Mouse (Mus musculus) lung, postnatal 25 days (tissue): ENCODE measurements around the gene Syp.

Experiments used
- DNase-seq: peaks from one replicate; pipeline ENCODE4 v3.0.0; 2022; ENCODE audit warnings: low spot score

Gene Syp

GRCm38 (mm10) chrX:7638401-7639091 lies at the start of gene Syp:
Gene Syp (plus strand): TSS chrX:7638471.
- peak; percentile 55 for DNase-seq

- DNase-seq, result no peak
These were observed 42.9 kb upstream of the Syp start for GRCm38 (mm10) chrX:7595371-7595770.

DNA sequence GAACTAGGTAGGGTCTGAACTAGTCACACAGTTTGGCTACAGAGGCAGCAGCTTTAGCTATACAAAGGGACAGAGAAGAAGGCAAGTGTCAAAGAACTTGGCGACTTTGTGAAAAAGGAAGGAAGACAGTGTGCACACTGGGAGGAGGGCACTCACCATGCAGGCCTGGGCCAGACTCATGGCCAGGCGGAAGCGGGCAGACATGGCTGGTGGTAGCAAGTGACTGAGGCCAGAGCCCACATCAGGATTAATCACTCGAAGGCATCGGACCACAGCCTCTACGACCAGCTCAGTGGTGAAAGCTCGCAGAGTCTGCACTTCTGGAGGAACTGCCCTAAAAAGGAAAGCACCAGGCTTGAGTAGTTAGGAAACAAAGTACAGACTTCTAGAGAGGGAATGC lies 34.3 kb upstream of the Syp start:
- no peak for DNase-seq

- DNase-seq, result peak; percentile 90
These were observed 33.2 kb upstream of the Syp start, which contains the start of gene Ccdc22 for GRCm38 (mm10) chrX:7604879-7605574. Gene Ccdc22 (minus strand): TSS chrX:7605517.

- DNase-seq, result no peak
These were observed 32.7 kb upstream of the Syp start for GRCm38 (mm10) chrX:7605575-7605941.

DNA sequence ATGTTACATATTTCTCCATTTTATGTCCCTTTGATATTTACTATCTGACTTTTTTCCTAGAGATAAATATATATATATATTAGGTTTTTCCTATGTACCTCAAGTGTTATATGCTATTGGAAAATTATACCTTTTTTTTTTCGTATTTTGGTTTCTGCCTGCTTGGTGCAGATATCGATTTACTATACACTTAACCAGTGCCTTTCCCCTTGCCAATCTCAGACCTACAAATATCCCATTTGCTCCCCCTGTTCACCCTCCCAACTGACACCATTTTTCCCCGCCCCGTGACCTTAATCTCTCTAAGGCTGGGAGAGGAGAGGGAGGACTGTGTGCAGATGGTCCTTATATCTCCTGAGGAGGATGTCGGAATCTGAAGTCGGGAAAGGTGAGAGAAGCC lies 31.5 kb upstream of the Syp start, which contains the start of gene Cacna1f:
Gene Cacna1f, plus strand, starts transcription at position 301 of the 400 bp plus-strand sequence.
- no peak for DNase-seq

DNA sequence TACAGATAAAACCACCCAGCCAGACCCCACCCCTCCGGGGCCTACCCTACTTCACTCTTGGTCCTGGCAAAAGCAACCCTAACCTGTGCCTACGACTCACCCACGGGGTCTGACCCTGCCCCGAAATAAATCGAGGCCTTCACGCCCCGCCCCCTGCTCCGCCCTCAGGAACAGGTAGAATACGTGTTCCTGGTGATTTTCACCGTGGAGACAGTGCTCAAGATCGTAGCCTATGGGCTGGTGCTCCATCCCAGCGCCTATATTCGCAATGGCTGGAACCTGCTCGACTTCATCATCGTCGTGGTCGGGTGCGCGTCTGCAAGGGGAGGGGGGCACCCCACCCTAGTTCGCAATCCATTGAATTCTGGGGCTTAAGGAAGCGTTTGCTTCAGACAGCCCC lies 28.2 kb upstream of the Syp start:
- DNase-seq, result no peak

- DNase-seq, result no peak
These were observed 27.6 kb upstream of the Syp start for GRCm38 (mm10) chrX:7610536-7611258.

DNA sequence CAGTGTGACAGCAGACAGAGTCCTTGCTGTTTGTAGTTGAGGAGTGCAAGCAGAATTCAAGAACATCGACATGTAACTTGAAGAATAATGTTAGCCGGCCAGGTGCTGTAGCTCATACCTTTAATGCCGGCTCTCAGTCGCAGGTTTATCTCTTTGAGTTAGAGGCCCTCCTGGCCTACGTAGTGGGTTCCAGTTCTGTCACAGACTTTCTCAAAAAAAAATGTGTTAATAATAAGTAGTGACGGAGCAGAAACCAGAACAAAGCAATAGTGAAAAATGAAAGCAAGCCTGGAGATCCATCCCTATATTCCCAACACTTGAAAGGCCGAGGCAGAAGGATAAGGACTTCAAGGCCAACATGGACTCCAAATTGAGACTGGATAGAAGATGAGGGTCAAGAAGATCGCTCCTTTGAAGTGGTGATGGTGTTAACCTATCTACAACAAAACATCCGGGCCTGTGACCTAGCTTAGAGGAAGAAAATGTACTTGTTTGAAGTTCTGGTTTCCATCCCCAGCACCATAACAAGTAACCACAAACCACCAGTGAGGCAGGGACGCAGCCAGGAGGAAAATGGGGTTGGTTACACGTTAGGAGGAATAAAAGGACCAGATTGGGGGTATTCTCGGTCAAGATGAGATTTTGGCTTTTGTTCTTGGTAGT lies 20.3 kb upstream of the Syp start:
- no peak for DNase-seq

- no peak for DNase-seq
These were observed 5.7 kb upstream of the Syp start for GRCm38 (mm10) chrX:7632560-7632959.

DNA sequence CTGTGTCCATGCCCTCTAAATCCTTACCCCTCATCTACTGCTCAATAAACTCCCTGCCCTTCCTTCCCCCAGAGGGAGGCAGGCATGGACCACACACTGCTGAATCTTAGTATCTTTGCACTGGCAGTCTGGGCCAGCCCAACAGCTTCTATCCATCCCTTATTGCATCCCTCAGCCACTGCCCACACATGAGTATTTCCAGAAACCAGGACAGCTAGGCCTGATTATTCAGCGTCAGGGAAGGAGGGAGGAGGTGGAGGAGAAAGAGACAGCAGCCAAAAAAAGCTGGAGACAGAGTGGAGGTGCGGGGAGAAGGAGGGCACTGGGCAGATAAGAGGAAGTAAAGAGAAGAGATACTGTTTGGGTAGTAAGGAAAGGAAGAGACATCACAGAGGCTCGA lies 3.2 kb upstream of the Syp start:
- no peak for DNase-seq

DNA sequence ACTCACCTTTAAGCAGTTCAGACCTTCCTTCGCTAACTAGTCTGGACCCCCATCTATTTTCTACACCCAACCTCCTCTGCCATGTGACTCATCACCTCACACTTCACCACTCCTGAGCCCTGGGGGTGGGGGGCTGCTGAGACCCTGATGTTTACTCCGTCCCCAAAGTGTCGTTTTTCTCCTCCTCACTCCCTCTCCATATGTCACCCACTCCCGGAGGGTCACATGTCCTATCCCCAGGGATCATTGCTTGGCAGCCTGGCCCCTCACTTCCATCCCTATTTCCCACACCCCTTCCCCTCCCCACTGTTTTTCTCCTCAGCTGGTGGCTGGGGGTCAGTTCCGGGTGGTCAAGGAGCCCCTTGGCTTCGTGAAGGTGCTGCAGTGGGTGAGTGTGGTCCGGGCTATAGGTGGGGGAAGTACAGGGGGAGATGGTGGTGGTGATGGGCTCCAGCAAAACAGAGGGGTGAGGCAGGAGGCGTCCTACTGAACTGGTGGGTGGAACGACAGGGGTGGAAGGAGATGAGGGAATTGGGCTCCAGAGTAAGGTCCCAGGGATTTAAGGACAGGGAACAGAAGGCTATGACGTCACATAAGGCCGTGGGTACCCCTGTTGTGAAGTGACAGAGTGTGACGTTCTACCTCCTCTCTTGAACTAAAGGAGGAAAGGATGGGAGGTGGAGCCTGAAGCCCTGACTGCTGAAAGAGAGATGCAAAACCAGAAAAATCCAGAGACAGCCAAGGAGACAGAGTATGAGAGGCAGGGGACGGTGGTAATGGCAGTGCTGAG lies 1.5 kb downstream of the Syp start:
- DNase-seq, result no peak

DNA sequence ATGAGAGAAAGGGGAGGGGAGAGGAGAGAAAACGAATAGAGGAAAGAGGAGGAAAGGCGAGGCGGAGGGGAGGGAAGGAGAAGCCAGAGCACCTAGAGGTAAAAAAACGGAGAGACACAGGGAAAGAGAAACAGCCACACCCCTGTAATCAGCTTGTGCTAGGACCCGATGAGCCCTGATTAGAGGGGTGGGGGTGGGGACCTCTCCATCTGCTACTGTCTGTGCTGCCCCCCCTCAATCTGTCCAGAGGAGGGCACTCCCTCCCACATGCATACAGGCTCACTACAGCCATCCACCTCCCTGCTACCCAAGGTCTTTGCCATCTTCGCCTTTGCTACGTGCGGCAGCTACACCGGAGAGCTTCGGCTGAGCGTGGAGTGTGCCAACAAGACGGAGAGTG lies 2.5 kb downstream of the Syp start:
- no peak for DNase-seq

GRCm38 (mm10) chrX:7645349-7645748 lies 7.1 kb downstream of the Syp start:
- peak; percentile 82 for DNase-seq

DNA sequence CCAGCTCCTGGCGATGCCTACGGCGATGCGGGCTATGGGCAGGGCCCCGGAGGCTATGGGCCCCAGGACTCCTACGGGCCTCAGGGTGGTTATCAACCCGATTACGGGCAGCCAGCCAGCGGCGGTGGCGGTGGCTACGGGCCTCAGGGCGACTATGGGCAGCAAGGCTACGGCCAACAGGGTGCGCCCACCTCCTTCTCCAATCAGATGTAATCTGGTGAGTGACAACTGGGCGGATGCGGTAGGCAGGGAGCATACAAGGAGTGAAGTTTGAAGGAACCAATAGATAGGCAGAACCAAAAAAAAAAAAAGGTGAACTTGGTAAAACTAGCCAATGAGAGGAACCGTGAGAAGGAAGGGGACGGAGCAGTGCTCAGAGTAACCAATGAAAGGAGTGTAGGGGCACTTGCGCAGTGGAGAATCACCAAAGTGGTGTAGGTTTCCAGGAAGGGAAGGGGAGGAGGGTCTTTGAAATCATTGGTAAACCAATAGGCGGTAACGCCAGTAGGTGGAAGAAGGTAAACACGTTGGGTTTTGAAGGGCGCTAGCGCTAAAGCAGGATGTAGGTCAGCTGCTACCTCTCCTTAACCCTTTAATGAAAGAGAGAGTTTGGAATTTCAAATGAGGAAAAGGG lies 10.5 kb downstream of the Syp start:
- peak; percentile 93 for DNase-seq

DNA sequence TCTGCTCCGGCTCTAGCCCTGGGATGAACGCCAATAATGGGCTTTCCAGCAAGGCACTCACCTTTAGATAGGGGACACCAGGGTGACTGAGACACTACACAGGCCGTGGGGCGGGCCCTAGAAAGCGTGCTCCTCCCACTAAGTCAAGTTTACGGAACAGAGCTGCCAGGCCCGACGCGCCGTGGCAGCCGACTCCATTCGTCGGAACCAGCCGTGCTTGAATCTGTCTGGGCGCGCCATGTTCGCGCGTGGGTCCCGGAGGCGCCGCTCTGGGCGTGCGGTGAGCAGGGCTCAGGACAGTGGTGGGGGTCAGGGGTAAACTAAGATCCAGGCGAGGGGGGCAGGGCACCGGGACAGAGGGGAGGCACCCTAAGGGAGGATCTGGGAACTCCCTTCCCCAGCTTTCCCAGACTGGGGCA lies 19.0 kb downstream of the Syp start, which contains the start of gene Prickle3:
Gene Prickle3, plus strand, starts transcription at position 40 of the 419 bp plus-strand sequence.
- DNase-seq, result peak; percentile 63

- DNase-seq, result no peak
These were observed 19.9 kb downstream of the Syp start for GRCm38 (mm10) chrX:7658031-7658784.

DNA sequence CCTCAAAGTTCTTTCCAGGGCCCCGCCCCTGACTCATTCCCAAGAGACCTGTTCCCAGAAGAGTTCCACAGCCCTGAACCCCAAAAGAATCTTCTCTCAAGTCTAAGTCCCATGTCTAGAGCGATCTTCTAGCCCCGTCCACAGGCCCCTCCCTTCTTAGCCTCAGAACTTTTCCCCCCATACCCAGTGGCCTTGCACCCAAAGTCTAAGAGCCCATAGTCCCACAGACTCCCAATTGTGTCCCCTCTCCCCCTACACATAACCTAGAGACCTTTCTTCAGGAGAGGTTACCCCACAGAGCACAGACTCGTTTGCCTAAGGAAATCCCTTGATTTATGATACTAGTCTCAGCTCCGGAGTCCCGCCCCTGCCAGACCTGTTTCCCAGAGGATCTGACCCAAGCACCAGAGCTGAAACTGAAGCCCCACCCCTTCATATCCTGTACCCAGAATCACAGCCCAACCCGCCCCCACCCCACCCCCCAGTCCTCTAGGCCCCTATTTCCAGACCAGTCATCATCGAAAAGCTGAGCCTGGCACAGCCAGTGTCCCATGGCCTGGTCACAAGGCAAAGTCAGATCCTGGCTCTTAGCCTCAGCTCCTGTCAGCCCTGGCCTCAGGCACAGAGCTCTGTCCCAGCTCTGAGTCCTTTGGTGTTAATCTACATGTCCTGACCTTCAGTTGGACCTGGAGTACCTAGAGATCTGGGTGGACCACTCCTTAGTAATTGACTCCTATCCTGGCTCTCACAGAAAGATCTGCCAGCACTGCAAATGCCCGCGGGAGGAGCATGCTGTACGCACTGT lies 20.7 kb downstream of the Syp start:
- no peak for DNase-seq

- DNase-seq, result no peak
These were observed 22.8 kb downstream of the Syp start for GRCm38 (mm10) chrX:7661086-7661485.
